Mouse (Mus musculus) brain, embryonic 18.5 days (tissue): ENCODE measurements around the gene Spdef.

ENCODE experiments used
- DNase-seq: peaks from one replicate; pipeline ENCODE4 v3.0.0-alpha.2; 2012; ENCODE audit warnings: low read depth, low spot score

Gene Spdef

GRCm38 (mm10) chr17:27677756-27678155, 51.0 kb downstream of the Spdef start:
- DNase-seq: no peak

DNA sequence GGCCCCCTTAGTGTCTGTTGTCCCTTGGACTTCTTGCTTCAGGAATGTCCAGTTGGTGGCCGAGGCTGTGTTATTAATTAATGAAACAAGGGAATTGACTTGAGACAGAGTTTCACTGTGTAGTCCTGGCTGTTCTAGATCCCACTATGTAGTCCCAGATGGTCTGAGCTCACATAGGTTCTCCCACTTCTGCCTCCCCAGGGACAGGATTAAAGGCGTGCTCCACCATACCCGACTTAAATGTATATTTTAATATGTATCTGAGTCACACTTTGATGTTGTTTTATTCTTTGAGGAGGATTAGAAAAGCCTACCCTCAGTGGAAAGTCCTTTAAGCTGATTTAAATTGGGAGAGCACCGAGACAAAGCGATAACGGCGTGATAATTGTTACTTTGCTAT, 52.5 kb downstream of the Spdef start:
- no peak for DNase-seq

DNA sequence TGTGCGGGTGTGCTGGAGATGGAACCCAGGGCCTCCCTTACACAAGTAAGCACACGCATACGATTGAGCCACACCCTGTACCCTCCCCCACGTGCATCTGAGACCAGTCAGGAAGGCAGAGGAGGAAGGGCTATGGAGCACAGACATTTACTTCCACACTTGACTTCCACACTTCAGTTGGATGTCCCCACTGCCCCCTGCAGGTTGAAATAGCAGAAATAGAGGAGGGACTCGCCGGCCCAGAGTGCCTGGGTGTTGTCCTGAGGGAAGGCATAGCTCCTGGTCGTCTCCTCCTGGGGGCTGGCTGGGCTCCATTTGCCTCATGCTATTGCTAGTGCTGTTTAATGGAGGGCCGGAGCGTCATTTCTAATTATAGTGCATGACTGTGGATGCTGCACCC, 53.3 kb downstream of the Spdef start:
- DNase-seq: no peak

- DNase-seq: no peak
Observed at GRCm38 (mm10) chr17:27673945-27674344, 54.8 kb downstream of the Spdef start.

DNA sequence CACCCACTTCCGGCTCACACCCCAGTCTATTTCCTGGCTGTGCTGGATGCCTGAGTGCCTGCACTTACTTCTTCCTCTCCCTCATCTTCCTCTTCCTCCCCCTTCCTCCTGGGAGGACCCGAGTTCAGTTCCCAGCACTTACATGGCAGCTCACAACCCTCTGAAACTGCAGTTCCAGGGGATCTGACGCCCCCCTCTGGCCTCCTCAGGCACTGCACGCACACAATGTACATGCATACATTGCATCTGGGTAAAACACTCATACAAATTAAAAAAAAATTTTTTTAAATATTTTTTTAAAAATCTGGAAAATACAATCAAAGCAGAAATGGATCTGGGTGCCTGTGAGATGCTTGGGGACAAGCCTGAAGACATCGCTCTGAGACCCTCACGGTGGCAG, 57.0 kb downstream of the Spdef start:
- DNase-seq: no peak
